Mouse (Mus musculus): ENCODE data around the gene Ehmt2.
"Not testable (repeated sequence)": the region's sequence is repeated elsewhere in the genome, so short reads cannot be mapped to it uniquely, and the experiment has no call there.

The Ehmt2 gene

DNA sequence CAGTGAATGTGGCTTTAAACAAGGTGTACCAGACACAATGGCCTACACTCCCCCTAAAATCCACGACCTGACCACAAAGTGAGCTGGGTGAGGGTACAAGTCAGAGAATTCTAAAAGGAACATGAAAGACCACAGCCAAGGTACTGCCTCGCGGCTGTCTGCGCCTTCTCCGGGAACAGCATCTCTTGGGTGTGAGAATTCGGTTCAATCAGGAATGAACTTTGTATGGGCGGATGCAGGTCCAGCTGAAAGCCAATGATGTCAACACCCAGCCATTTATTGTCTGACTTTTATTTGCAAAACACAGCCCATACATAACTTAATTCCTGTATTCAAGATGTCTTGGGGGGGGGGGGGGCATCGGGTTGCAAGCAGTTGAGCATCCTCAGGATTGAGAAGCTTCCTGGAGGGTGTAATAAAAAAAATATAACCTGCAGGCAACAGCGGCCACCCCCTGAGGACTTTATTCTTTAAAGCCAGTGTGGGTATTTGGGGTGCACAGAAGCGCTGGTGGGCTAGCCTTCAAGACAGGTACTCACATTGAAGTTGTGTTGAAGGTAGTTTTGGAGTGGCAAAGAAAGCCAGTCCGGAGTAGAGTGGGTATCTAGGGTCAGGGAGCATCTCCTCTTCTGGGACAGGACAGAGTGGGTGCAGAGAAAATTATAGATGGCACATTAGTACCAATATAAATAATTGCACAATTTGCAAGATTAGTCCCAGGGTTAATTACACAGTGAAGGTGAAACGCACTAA lies 5.0 kb upstream of the Ehmt2 start:
- peak in 1 of 2 experiments; percentile 19 for DNase-seq

DNA sequence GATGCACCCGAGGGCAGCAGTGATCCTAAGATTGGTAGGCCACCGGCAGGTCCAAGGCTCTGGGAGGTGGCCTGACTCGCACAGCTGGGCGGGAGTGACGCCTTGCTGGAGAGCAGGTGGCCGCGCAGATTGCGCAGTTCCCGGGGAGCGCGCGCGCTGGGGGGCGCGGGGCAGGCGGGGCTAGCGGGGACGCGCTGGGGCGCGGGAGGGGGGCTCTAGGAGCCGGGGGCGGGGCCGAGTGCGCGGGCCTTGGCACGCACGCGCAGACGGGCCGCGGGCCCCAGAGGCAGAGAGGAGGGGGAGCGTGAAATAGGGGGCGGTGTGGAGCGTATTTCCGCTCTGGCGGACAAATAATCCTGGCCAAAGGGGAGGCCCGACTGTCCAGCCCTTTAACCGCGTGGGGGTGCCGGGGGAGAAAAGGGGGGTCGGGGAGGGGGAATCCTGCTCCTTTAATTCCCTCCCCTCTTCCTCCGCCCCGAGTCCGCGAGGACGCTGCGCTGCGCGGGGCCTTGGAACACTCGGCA lies 4.1 kb upstream of the Ehmt2 start:
- peak; percentile 95 to 98 for DNase-seq

DNA sequence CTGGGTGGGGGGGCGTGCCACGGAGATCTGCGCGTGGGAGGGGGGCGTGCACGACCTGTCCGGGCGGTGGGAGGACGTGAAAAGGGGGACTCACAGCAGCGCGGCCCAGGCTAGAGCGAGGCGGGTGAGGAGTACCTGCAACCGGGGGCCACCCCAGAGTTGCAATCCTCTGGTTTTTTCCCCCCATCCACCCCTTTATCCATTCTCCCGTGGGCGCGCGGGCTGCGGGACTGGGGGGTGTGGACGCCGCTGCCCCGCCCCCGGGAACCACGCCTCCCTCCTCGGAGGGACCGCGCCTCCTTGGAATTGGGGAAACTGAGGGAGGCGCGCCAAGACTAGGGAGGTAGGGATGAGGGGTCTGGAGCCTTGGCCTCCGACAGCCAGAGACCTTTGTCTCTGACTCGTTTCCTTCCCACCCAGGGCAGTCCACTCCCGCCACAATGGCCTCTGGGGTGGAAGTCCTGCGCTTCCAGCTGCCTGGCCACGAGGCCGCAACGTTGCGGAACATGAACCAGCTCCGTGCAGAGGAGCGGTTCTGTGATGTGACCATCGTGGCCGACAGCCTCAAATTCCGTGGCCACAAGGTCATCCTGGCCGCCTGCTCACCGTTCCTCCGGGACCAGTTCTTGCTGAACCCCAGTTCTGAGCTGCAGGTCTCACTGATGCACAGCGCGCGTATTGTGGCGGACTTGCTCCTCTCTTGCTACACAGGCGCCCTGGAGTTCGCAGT lies 3.3 kb upstream of the Ehmt2 start:
- peak; percentile 61 to 75 for DNase-seq

DNA sequence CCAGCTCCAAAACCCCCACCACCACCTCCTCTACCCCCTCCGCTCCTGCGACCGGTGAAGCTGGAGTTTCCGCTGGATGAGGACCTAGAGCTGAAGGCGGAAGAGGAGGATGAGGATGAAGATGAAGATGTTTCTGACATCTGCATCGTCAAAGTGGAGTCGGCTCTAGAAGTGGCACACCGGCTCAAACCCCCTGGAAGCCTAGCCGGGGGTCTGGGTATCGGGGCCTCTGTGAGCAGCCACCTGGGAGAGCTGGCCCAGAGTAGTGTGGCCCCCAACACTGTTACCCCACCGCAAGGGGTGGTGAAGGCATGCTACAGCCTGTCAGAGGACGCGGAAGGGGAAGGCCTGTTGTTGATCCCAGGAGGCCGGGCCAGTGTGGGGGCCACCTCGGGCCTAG lies 2.5 kb upstream of the Ehmt2 start:
- peak in 1 of 2 experiments; percentile 19 for DNase-seq

DNA sequence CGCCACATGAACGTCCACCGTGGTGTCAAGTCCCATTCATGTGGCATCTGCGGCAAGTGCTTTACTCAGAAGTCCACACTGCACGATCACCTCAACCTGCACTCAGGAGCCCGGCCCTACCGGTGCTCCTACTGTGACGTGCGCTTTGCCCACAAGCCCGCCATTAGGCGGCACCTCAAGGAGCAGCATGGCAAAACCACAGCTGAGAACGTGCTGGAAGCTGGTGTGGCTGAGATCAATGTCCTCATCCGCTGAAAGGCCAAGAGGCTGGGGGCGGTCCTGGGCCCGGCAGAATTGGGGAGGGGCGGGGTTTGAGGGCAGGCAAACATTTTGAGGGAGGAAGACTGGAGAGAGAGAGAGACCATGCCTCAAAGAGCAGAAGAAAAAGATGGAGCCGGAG lies 1.9 kb upstream of the Ehmt2 start:
- DNase-seq = peak in 1 of 2 experiments; percentile 13

DNA sequence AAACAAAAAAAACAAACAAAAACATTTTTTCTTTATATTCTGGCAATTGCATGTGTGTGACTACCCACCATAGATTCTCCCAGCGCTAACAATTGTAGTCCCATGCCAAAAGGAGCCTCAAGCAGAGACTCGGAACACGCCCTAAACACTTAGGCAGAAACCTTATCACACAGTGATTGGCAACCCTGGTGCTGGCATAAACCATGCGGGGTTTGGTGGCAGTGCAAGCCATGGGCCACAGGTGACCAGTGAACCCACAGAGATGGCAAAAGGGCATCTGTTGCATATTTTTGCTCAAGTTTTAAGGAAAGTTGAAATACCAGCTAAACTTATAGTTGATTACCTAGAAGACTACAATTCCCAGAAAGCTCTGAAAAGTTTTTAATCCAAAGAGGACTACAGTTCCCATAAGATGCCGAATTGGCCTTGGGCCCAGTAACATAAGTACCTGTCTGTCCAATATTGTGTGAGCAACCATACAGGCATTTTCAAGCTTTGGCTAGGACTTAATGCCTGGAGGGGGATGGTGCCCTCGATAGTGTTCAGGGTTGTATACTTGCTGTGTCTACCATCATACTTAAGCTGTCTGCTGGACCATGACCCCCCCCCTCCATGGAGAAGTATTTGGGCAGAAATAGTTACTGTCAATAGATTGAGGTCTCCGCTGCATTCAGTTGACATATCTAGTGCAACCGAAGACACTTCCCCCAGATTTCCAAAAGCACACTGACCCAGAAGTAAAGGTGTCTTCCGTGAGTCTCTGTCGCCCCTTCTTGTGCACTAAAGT lies 703 bp upstream of the Ehmt2 start:
- peak; percentile 37 to 55 for DNase-seq

DNA sequence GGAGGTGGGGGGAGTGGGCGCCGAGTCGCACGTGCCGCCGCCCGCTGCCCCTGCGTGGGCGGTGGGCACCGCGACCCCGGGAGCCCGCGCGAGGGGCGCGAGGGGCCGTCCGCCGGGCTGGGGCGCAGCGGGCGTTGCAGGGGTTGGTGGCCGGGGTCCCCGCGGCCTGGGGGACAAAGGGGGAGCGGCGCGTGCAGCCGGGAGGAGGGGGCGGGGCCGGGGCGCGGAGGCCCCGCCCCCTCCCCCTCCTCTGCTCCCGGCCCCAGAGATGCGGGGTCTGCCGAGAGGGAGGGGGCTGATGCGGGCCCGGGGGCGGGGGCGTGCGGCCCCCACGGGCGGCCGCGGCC lies 410 bp downstream of the Ehmt2 start:
- peak in 1 of 2 experiments; percentile 58 for DNase-seq

DNA sequence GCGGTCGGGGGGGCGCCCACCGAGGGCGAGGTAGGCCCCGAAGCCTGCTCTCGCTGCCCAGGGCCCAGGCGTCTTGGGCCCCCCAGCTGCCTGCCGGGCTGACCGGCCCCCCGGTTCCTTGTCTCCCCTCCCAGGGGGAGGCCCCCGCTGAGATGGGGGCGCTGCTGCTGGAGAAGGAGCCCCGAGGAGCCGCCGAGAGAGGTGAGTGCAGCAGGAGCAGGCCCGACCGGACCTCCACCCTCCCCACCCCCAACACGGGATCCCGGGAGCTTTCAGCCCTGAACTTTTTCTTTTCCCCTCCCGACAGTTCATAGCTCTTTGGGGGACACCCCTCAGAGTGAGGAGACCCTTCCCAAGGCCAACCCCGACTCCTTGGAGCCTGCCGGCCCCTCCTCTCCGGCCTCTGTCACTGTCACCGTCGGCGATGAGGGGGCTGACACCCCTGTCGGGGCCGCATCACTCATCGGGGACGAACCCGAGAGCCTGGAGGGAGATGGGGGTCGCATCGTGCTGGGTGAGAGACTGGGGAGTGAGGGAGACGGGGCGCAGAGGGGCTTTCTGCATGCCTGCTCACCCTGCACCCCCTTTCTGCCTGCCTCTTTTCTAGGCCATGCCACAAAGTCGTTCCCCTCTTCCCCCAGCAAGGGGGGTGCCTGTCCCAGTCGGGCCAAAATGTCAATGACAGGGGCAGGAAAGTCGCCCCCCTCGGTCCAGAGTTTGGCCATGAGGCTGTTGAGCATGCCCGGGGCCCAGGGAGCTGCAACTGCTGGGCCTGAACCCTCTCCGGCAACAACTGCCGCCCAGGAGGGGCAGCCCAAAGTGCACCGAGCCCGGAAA lies 1.0 kb downstream of the Ehmt2 start:
- DNase-seq = peak; percentile 47 to 55

DNA sequence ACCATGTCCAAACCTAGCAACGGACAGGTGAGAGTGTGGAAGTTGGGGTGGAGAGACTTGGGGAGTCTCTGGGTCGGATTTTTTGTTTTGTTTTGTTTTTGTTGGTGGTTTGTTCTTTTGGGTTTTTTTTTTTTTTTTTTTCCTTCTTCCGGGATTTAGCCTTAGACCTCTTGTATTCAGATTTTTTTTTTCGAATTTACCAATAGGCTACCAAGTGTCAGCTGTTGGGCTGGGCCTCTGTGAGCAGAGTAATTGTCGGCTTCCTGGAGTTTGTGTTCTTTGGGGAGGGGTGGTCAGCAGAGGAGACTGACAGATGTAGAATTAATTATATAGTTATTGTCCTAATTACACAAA lies 1.6 kb downstream of the Ehmt2 start:
- peak in 1 of 2 experiments; percentile 16 for DNase-seq

DNA sequence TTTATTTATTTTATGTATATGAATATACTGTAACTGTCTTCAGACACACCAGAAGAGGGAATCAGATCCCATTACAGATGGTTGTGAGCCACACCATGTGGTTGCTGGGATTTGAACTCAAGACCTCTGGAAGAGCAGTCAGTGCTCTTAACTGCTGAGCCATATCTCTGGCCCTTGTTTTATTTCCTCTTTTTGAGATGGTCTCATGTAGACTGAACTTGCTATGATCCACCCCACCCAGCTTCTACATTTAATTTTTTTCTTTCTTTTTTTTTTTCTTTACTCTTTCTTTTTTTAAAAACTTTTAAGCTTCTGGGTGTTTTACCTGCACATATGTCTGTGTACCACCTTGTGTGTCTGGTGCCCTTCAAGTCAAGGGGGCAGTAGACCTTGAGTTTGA lies 2.6 kb downstream of the Ehmt2 start:
- DNase-seq = not testable (repeated sequence)

DNA sequence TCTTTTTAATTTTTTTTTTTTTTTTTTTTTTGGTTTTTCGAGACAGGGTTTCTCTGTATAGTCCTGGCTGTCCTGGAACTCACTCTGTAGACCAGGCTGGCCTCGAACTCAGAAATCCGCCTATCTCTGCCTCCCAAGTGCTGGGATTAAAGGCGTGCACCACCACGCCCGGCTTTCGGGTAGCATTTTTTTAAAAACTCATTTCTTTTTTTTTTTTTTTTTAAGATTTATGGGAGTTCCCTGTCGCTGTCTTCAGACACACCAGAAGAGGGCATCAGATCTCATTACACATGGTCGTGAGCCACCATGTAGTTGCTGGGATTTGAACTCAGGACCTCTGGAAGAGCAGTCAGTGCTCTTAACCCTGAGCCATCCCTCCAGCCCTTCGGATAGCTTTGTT lies 3.7 kb downstream of the Ehmt2 start:
- DNase-seq = not testable (repeated sequence)

DNA sequence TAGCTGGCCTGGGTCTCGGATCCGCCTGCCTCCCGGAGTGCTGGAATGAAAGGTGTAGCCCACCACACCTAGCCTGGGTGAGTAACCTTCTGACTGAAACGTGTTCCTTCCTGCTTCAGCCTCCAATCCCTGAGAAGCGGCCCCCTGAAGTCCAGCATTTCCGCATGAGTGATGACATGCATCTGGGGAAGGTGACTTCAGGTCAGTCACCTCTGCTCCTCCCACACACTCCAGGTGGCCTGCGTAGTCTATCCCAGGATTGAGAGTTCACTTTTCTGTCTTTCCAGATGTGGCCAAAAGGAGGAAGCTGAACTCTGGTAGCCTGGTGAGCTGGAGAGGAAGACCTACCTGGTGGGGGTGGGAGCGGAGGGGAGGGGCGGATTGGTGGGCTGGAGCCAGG lies 4.6 kb downstream of the Ehmt2 start:
- no peak for DNase-seq

DNA sequence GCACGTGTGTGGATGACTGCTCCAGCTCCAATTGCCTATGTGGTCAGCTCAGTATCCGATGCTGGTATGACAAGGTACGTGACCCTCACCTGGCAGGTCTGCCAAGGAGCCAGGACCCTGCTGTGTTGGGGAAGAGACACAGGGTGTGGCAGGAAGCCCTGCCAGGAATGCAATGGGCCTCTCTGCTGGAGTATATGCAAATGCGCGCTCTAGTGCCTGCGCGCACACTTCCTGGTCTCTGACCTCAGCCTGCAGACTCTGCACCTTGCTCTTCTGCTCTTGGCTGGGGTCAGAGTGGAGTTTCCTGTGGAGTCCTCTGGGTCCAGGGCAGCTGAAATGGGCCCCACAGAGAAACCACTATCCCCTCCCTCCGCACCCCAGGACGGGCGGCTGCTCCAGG lies 12.7 kb downstream of the Ehmt2 start:
- peak in 1 of 2 experiments; percentile 12 for DNase-seq

DNA sequence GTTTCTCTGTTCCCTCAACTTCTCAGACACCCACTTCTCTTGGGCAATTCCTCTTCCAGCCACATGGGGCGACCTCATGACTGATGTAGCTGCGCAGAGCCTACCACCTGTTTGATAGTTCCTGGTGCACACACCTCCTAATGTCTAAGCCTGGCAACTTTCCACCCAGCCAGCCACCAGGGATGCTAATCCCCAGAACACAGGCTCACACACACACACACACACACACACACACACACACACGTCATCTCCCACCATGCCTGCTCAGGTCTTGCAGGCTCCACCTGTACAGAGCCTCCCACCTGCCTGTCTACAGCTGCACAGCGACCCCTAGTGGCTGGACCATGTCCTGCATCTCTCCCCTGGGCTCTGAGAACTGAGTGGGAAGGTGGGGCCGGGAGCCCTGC lies 13.7 kb downstream of the Ehmt2 start:
- peak; percentile 76 to 85 for DNase-seq

DNA sequence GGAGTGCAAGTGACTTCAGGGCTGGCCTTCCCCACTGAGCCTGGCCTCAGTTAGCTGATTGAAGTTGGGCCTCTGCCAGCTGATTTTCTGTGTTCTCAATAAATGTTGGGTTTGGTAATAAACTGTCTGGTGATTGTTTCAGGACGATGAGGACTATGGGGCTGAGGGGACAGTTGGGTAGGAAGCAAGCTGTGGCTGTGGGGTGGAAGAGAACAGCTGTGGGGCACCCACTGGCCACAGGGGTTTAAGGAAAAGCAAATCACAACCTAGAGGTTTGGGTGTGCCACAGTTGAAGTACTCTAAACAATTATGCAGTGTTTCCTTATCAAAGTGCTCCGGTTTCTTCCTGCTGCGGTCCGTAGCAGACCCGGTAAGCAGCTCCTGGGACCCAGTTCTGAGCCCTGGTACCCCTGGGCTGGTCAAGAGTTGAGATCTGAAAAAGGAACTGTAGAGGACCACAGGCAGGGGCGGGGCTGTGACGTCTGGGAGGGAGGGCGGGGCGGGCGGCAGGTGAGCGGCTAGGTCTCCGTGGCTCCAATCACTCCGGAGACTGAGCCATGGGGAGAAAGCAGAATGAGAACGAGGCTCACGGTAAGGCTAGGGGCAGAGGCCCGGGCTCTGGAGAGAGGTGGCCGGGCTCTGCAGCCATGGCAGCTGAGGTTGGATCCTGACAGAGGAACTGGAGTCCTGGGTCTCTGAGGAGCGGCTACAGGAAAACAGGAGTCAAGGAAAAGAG lies 15.8 kb downstream of the Ehmt2 start, which contains the start of gene Slc44a4:
Gene Slc44a4, plus strand, starts transcription at position 537 of the 736 bp plus-strand sequence.
- no peak for DNase-seq

DNA sequence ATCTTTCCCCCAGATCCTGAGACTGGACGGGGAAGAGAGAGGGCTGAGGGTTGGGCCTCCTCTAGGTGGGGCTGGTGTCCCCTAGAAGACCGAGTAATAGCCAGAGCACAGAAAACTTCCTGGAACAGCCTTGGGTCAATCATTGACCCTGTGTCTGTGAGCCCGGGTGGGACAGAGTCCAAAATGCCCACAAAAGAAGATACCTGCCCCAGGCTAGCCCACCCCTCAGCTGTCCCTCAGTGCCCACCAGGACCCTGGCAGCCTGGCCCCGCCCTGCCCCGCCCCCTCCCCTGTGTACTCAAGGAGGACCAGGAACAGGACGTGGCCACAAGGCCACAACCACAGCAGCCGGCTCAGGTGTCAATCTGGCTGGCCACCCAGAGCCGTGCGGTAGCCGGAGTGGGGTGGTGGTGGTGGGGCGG lies 17.2 kb downstream of the Ehmt2 start:
- DNase-seq = no peak

DNA sequence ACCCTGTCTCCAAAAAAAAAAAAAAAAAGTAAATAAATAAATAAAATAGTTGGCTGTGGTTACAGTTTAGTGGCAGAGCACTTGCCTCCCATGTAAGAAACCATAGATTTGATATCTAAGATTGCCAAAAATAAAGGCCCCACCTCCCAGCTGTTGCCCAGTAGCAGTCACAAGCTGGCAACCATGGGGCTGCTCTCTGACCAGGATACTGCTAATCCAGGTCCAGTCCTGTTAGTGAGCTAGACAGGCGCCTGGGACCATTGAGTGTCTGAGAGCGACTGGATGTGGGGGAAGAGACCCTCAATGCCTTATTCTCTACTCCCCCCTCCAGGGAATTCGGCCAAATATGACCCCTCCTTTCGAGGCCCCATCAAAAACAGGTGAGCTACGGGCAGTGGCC lies 18.0 kb downstream of the Ehmt2 start:
- DNase-seq = no peak

DNA sequence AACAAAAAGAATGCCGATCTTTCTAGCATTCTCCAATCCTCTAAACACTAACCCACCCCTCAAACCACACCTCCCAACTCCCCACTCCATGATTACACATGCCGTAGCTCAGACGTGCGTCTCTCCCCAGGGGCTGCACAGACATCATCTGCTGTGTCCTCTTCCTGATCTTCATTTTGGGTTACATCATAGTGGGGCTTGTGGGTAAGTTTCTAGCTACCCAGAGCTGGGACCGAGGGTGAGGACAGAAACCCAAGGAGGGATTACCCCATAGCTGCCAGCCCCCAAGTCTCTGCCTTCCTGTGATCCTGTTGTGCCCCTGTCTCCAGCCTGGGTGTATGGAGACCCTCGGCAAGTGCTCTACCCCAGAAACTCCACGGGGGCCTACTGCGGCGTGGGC lies 18.9 kb downstream of the Ehmt2 start:
- no peak for DNase-seq

DNA sequence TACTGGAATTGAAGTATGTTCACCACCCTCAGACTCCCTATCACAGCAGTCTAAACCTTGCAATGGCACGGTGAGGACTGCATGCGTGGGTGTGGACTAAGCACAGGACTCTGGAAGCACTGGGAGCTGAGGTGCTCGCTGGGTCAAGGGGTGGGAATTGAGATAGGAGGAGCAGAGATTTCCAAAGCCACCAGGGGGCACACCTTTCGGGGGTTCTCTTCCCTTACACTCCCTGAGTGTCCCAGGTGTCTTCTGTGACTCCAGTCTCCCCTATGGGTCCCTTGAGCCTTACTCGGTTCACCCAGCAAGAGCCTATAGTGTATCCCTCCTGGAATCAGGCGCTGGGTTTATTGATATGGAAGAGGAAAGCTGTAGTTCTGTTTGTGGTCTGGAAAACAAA lies 24.7 kb downstream of the Ehmt2 start:
- no peak for DNase-seq

DNA sequence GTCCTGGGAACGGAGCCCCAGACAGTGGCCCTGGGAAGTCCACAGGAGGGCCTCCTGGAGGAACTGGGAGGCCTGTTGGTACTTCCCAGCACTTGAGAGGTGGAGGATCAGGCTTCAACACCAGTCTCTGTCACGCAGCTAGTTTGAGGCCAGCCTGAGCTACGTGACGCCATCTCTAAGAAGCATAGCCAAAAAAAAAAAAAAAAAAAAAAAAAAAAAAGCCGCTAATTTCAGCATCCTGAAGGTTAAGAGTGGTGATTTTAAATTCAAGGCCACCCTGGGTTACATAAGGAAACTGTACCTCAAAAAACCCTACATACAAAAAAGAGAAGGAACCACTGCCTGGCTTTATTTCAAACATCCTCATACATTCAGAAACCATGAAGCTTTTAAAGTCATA lies 26.0 kb downstream of the Ehmt2 start:
- no peak for DNase-seq

DNA sequence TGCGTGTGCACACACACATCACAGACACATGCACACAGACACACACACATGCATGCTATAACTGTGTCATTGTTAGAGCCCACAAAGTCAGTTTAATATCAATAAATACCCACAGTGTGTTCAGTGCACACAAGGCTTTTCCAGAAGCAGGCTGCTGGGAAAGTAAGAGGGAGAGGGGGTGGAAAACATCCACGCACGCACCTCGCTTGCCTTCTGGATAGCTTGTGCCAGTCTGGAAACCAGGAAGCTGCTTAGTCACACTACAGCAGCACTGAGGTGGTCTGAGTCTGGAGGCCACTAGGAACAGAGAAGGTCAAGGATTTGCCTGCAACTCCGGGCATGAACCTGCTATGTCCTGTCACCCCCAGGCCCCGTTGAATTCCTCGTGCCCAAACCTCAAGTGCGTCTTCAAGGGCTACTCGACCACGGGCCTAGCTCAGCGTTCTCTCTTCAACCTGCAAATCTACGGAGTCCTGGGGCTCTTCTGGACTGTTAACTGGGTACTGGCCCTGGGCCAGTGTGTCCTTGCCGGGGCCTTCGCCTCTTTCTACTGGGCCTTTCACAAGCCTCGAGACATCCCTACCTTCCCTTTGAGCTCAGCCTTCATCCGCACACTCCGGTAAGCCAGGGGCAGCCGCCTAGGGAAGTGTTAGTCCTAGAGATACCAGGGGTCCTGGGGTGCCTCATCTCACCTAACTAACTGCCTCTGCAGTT lies 29.2 kb downstream of the Ehmt2 start:
- DNase-seq = no peak
